Mouse (Mus musculus) lung, embryonic 14.5 days (tissue): ENCODE data around the gene Fam206a. TPM values are rescaled to one million over a fixed set of nuclear protein-coding genes. Genes with fewer than 3 reads are reported as not detected.

Experiments
- ATAC-seq: fragments of 200-750 bp; cut with Nextera tagmentation; 2 replicates; pipeline ENCODE4 v1.8.0; 2017; ENCODE audit warnings: mild to moderate bottlenecking, moderate TSS enrichment, moderate library complexity; ENCODE audit not compliant: insufficient read depth
- DNase-seq: peaks from one replicate; pipeline ENCODE4 v3.0.0-alpha.2; 2015
- H3K27ac ChIP-seq: fragments of 300-500 bp; sonication (generic); 2 replicates; pipeline ENCODE4 v1.5.1; 2014; ENCODE audit warnings: low read depth, mild to moderate bottlenecking, moderate library complexity
- H3K27me3 ChIP-seq: fragments of 300-500 bp; sonication (generic); 2 replicates; pipeline ENCODE4 v1.6.1; 2014; ENCODE audit warnings: low read length, control low read depth; ENCODE audit not compliant: insufficient read depth
- H3K36me3 ChIP-seq: fragments of 300-500 bp; sonication (generic); 2 replicates; pipeline ENCODE4 v1.6.1; 2014; ENCODE audit warnings: control low read depth; ENCODE audit not compliant: insufficient read depth
- H3K4me1 ChIP-seq: fragments of 300-500 bp; sonication (generic); 2 replicates; pipeline ENCODE4 v1.6.1; 2014; ENCODE audit warnings: antibody characterized with exemption, control low read depth; ENCODE audit not compliant: insufficient read depth
- H3K4me2 ChIP-seq: fragments of 300-500 bp; sonication (generic); 2 replicates; pipeline ENCODE4 v1.6.1; 2014; ENCODE audit warnings: mild to moderate bottlenecking
- H3K4me3 ChIP-seq: fragments of 300-500 bp; sonication (generic); 2 replicates; pipeline ENCODE4 v1.5.1; 2014; ENCODE audit warnings: low read depth, low read length
- H3K9ac ChIP-seq: fragments of 300-500 bp; sonication (generic); 2 replicates; pipeline ENCODE4 v1.6.1; 2014
- H3K9me3 ChIP-seq: fragments of 300-500 bp; sonication (generic); 2 replicates; pipeline ENCODE4 v1.6.1; 2016; ENCODE audit warnings: low read depth, low read length, control low read depth
- CTCF ChIP-seq: IDR thresholded peaks from 2 replicates; pipeline ENCODE4 v1.5.1; 2016; ENCODE audit warnings: antibody characterized with exemption, low read depth
- WGBS: fragments of 180-500 bp; shearing (Covaris S2); extraction: QIAGEN DNeasy Blood & Tissue Kit; methylation state at CpG from one replicate; pipeline ENCODE4 v1.1.7; 2014; 5-methylcytosine and 5-hydroxymethylcytosine counted together
- polyA plus RNA-seq: library from polyadenylated mRNA; unstranded; fragments of >200 nt; fragmentation: Nextera tagmentation; extraction: Ambion mirVana; gene quantifications from 2 replicates; pipeline ENCODE4 v1.2.1, GENCODE M21; 2014

Gene Fam206a
- polyA plus RNA-seq, 1 experiment from 2014 or later = 19.4 TPM

GRCm38 (mm10) chr4:56856371-56856949 lies 54.3 kb downstream of the Fam206a start:
- Histone ChIP-seq H3K4me3 (no peak overlapping the region), H3K4me1 (no peaks in the 10 kb centered on the region), H3K36me3 (no peaks in the 10 kb centered on the region), H3K9me3 (no peaks in the 10 kb centered on the region), H3K4me2 (no peak overlapping the region), H3K27me3 (no peaks in the 10 kb centered on the region), H3K9ac (no peak overlapping the region), H3K27ac (no peak overlapping the region)
- TF ChIP-seq CTCF = no peak
- no peak for DNase-seq
- ATAC-seq = no peak
- WGBS = 83% methylated on average over 8 of the region's 8 CpGs

DNA sequence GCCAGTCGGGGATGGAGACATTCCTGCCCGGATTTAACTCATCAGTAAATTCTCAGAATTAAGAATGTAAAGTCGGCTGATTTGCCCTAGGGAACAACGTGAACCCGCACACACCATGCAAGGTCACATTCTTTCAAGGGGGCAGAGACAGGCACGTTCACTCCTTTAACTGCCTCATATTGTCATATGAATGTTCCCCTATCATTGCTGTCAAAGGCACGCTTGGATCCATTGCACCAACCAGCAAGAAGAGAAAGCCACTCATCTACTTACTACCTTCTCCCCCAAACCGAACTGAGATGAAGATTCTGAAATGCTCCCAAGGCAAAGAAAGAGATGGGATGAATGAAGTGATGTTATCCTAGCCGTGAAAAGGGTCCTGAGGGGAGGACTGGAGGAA lies 56.6 kb downstream of the Fam206a start:
- ATAC-seq = no peak
- Histone ChIP-seq H3K4me2 (no peak overlapping the region), H3K27me3 (no peaks in the 10 kb centered on the region), H3K9me3 (no peaks in the 10 kb centered on the region), H3K4me3 (no peak overlapping the region), H3K27ac (no peak overlapping the region), H3K4me1 (no peaks in the 10 kb centered on the region), H3K9ac (no peak overlapping the region), H3K36me3 (no peaks in the 10 kb centered on the region)
- TF ChIP-seq CTCF = no peak
- DNase-seq = no peak
- WGBS = 78% methylated on average over 9 of the region's 9 CpGs

Other genes starting within 250 kb of the Fam206a start
- not detected in 2 replicates for gene Gm26657, start 62.3 kb upstream of the Fam206a start, polyA plus RNA-seq
- not detected in 2 replicates for gene Actl7b, start 60.9 kb upstream of the Fam206a start, polyA plus RNA-seq
- not detected in 2 replicates for gene Actl7a, start 58.9 kb upstream of the Fam206a start, polyA plus RNA-seq
- 61.3 and 63.9 TPM in 2 replicates for gene Elp1, start within 50 bp of the Fam206a start, polyA plus RNA-seq
- 20.2 and 22.1 TPM in 2 replicates for gene Ctnnal1, start 62.8 kb downstream of the Fam206a start, polyA plus RNA-seq
- 11.7 and 12.9 TPM in 2 replicates for gene Tmem245, start 145.1 kb downstream of the Fam206a start, polyA plus RNA-seq
- gene Frrs1l, start 188.0 kb downstream of the Fam206a start, polyA plus RNA-seq = 1.7 and 2.1 TPM in 2 replicates